Mouse (Mus musculus): ENCODE data around the gene Mtap. TPM values are rescaled to one million over a fixed set of nuclear protein-coding genes. Genes with fewer than 3 reads are reported as not detected.
A peak's percentile ranks its signal among the peaks of the same experiment; 100 is the strongest.

Mtap gene
- polyA plus RNA-seq, 1 experiment from 2014 or later = 96.7 TPM

GRCm38 (mm10) chr4:89138361-89138651 lies 1.4 kb downstream of the Mtap start:
- Histone ChIP-seq H3K4me2 (replicated peaks) (peak overlapping the region; percentile 65), H3K27me3 (no peaks in the 10 kb centered on the region), H3K27ac (peak overlapping the region; percentile 89; the same call in 1 of the 2 replicates), H3K9me3 (no peaks in the 10 kb centered on the region), H3K4me3 (peak overlapping the region; percentile 93), H3K4me1 (peaks cover 15% of the 10 kb centered on the region), H3K9ac (peak overlapping the region; percentile 83), H3K36me3 (no peaks in the 10 kb centered on the region; the same call in 1 of the 2 replicates)
- ATAC-seq (ENCODE audit: insufficient number of reproducible peaks, insufficient read depth, low FRiP score, low TSS enrichment) = no peak
- 8% methylated on average over 4 of the region's 4 CpGs for WGBS

- no peak overlapping the region for H3K4me2 ChIP-seq (replicated peaks)
- no peaks in the 10 kb centered on the region for H3K27me3 ChIP-seq
- no peak overlapping the region for H3K27ac ChIP-seq
- H3K9me3 ChIP-seq = no peaks in the 10 kb centered on the region
- no peak overlapping the region for H3K9ac ChIP-seq
- 86% methylated on average over 5 of the region's 5 CpGs for WGBS
- H3K4me3 ChIP-seq = no peak overlapping the region
- H3K4me1 ChIP-seq = peaks cover 15% of the 10 kb centered on the region
- no peaks in the 10 kb centered on the region; the same call in 1 of the 2 replicates for H3K36me3 ChIP-seq
- ATAC-seq (ENCODE audit: insufficient number of reproducible peaks, insufficient read depth, low FRiP score, low TSS enrichment) = no peak
Observed at GRCm38 (mm10) chr4:89140832-89141231, 3.9 kb downstream of the Mtap start.

GRCm38 (mm10) chr4:89145409-89145808 lies 8.5 kb downstream of the Mtap start:
- Histone ChIP-seq H3K27ac (no peak overlapping the region), H3K36me3 (peaks cover 17% of the 10 kb centered on the region), H3K27me3 (no peaks in the 10 kb centered on the region), H3K9me3 (no peaks in the 10 kb centered on the region), H3K4me3 (no peak overlapping the region), H3K9ac (no peak overlapping the region), H3K4me2 (replicated peaks) (no peak overlapping the region), H3K4me1 (no peaks in the 10 kb centered on the region)
- 39% methylated on average over 6 of the region's 6 CpGs for WGBS
- peak; percentile 36; the same call in 1 of the 2 replicates for ATAC-seq (ENCODE audit: insufficient number of reproducible peaks, insufficient read depth, low FRiP score, low TSS enrichment)

- H3K4me2 ChIP-seq (replicated peaks) = no peak overlapping the region
- H3K9me3 ChIP-seq = no peaks in the 10 kb centered on the region
- ATAC-seq (ENCODE audit: insufficient number of reproducible peaks, insufficient read depth, low FRiP score, low TSS enrichment) = no peak
- H3K4me1 ChIP-seq = no peaks in the 10 kb centered on the region
- no peak overlapping the region for H3K9ac ChIP-seq
- no peaks in the 10 kb centered on the region for H3K27me3 ChIP-seq
- WGBS = 49% methylated on average over 3 of the region's 3 CpGs
- H3K4me3 ChIP-seq = no peak overlapping the region
- H3K36me3 ChIP-seq = peaks cover 21% of the 10 kb centered on the region
- no peak overlapping the region for H3K27ac ChIP-seq
Observed at GRCm38 (mm10) chr4:89146291-89146690, 9.4 kb downstream of the Mtap start.

GRCm38 (mm10) chr4:89149261-89149660 lies 12.3 kb downstream of the Mtap start:
- H3K4me2 ChIP-seq (replicated peaks) = no peak overlapping the region
- no peak overlapping the region for H3K27ac ChIP-seq
- H3K4me3 ChIP-seq = no peak overlapping the region
- no peak overlapping the region for H3K9ac ChIP-seq
- H3K4me1 ChIP-seq = no peaks in the 10 kb centered on the region
- H3K27me3 ChIP-seq = no peaks in the 10 kb centered on the region
- no peak for ATAC-seq (ENCODE audit: insufficient number of reproducible peaks, insufficient read depth, low FRiP score, low TSS enrichment)
- H3K36me3 ChIP-seq = peaks cover 41% of the 10 kb centered on the region
- H3K9me3 ChIP-seq = no peaks in the 10 kb centered on the region

- ATAC-seq (ENCODE audit: insufficient number of reproducible peaks, insufficient read depth, low FRiP score, low TSS enrichment) = no peak
- WGBS = 93% methylated on average over 3 of the region's 3 CpGs
Observed at GRCm38 (mm10) chr4:89161389-89161788, 24.5 kb downstream of the Mtap start.

GRCm38 (mm10) chr4:89162496-89162895 lies 25.6 kb downstream of the Mtap start:
- no peak for ATAC-seq (ENCODE audit: insufficient number of reproducible peaks, insufficient read depth, low FRiP score, low TSS enrichment)
- Histone ChIP-seq H3K4me3 (no peak overlapping the region), H3K4me1 (no peaks in the 10 kb centered on the region), H3K36me3 (peaks cover 74% of the 10 kb centered on the region), H3K4me2 (replicated peaks) (no peak overlapping the region), H3K27me3 (no peaks in the 10 kb centered on the region), H3K9ac (no peak overlapping the region), H3K9me3 (no peaks in the 10 kb centered on the region), H3K27ac (no peak overlapping the region)
- 90% methylated on average over 5 of the region's 5 CpGs for WGBS

More at GRCm38 (mm10) chr4:89161389-89161788, 24.5 kb downstream of the Mtap start:
- H3K4me3 ChIP-seq = no peak overlapping the region
- no peak overlapping the region for H3K4me2 ChIP-seq (replicated peaks)
- peaks cover 72% of the 10 kb centered on the region for H3K36me3 ChIP-seq
- H3K27me3 ChIP-seq = no peaks in the 10 kb centered on the region
- no peaks in the 10 kb centered on the region for H3K9me3 ChIP-seq
- no peaks in the 10 kb centered on the region for H3K4me1 ChIP-seq
- H3K27ac ChIP-seq = no peak overlapping the region
- no peak overlapping the region for H3K9ac ChIP-seq

GRCm38 (mm10) chr4:89163613-89164012 lies 26.7 kb downstream of the Mtap start:
- WGBS = 93% methylated on average over 8 of the region's 8 CpGs
- no peak overlapping the region for H3K9ac ChIP-seq
- no peaks in the 10 kb centered on the region for H3K4me1 ChIP-seq
- H3K4me3 ChIP-seq = no peak overlapping the region
- no peaks in the 10 kb centered on the region for H3K9me3 ChIP-seq
- no peak overlapping the region for H3K4me2 ChIP-seq (replicated peaks)
- ATAC-seq (ENCODE audit: insufficient number of reproducible peaks, insufficient read depth, low FRiP score, low TSS enrichment) = no peak
- H3K36me3 ChIP-seq = peaks cover 73% of the 10 kb centered on the region
- no peaks in the 10 kb centered on the region for H3K27me3 ChIP-seq
- no peak overlapping the region for H3K27ac ChIP-seq

GRCm38 (mm10) chr4:89164681-89165080 lies 27.8 kb downstream of the Mtap start:
- Histone ChIP-seq H3K27ac (no peak overlapping the region), H3K4me1 (no peaks in the 10 kb centered on the region), H3K36me3 (peaks cover 76% of the 10 kb centered on the region), H3K9me3 (no peaks in the 10 kb centered on the region), H3K4me2 (replicated peaks) (no peak overlapping the region), H3K4me3 (no peak overlapping the region), H3K27me3 (no peaks in the 10 kb centered on the region), H3K9ac (no peak overlapping the region)
- ATAC-seq (ENCODE audit: insufficient number of reproducible peaks, insufficient read depth, low FRiP score, low TSS enrichment) = no peak
- 87% methylated on average over 2 of the region's 2 CpGs for WGBS

GRCm38 (mm10) chr4:89168877-89169276 lies 32.0 kb downstream of the Mtap start:
- no peak overlapping the region for H3K9ac ChIP-seq
- no peaks in the 10 kb centered on the region for H3K27me3 ChIP-seq
- H3K27ac ChIP-seq = no peak overlapping the region
- H3K4me1 ChIP-seq = no peaks in the 10 kb centered on the region
- 92% methylated on average over 9 of the region's 9 CpGs for WGBS
- H3K36me3 ChIP-seq = peaks cover 77% of the 10 kb centered on the region
- H3K4me3 ChIP-seq = no peak overlapping the region
- H3K9me3 ChIP-seq = no peaks in the 10 kb centered on the region
- no peak for ATAC-seq (ENCODE audit: insufficient number of reproducible peaks, insufficient read depth, low FRiP score, low TSS enrichment)
- H3K4me2 ChIP-seq (replicated peaks) = no peak overlapping the region

- H3K27me3 ChIP-seq = no peaks in the 10 kb centered on the region
- H3K27ac ChIP-seq = no peak overlapping the region
- 84% methylated on average over 4 of the region's 4 CpGs for WGBS
- H3K4me2 ChIP-seq (replicated peaks) = no peak overlapping the region
- peaks cover 76% of the 10 kb centered on the region for H3K36me3 ChIP-seq
- H3K4me3 ChIP-seq = no peak overlapping the region
- H3K9ac ChIP-seq = no peak overlapping the region
- no peaks in the 10 kb centered on the region for H3K9me3 ChIP-seq
- no peak for ATAC-seq (ENCODE audit: insufficient number of reproducible peaks, insufficient read depth, low FRiP score, low TSS enrichment)
- no peaks in the 10 kb centered on the region for H3K4me1 ChIP-seq
Observed at GRCm38 (mm10) chr4:89169739-89170138, 32.8 kb downstream of the Mtap start.

- Histone ChIP-seq H3K4me2 (replicated peaks) (no peak overlapping the region), H3K4me1 (no peaks in the 10 kb centered on the region), H3K9me3 (no peaks in the 10 kb centered on the region), H3K9ac (no peak overlapping the region), H3K27ac (no peak overlapping the region), H3K27me3 (no peaks in the 10 kb centered on the region), H3K4me3 (no peak overlapping the region), H3K36me3 (peaks cover 81% of the 10 kb centered on the region)
- 93% methylated on average over 6 of the region's 6 CpGs for WGBS
- no peak for ATAC-seq (ENCODE audit: insufficient number of reproducible peaks, insufficient read depth, low FRiP score, low TSS enrichment)
Observed at GRCm38 (mm10) chr4:89170931-89171330, 34.0 kb downstream of the Mtap start.

Measured in embryonic facial prominence, embryonic 12.5 days (tissue).